Mouse (Mus musculus) frontal cortex, postnatal 10 days (tissue): ENCODE data around the gene Olfr502.
"Not testable (repeated sequence)": the region's sequence is repeated elsewhere in the genome, so short reads cannot be mapped to it uniquely, and the experiment has no call there.

ENCODE experiments used
- DNase-seq, 2 experiments: peaks; one replicate each; pipeline ENCODE4 v3.0.0; 2022; ENCODE audit warnings: low spot score in 2 of 2, mixed read lengths in 1 of 2

Gene Olfr502

GRCm38 (mm10) chr7:108524965-108525364 lies at the start of gene Olfr502:
Olfr502 (minus strand) TSS chr7:108525065.
- no peak for DNase-seq

GRCm38 (mm10) chr7:108565693-108566092 lies 40.8 kb upstream of the Olfr502 start, which contains the start of gene Olfr504:
Olfr504 (minus strand) TSS chr7:108565793.
- DNase-seq = no peak

GRCm38 (mm10) chr7:108544227-108544626 lies 19.4 kb upstream of the Olfr502 start, which contains the start of gene Olfr503:
Olfr503 (plus strand) TSS chr7:108544527.
- DNase-seq = not testable (repeated sequence)

GRCm38 (mm10) chr7:108542416-108542815 lies 17.6 kb upstream of the Olfr502 start:
- no peak for DNase-seq
